Mouse (Mus musculus): ENCODE measurements around the gene Ephb1.

Gene Ephb1

GRCm38 (mm10) chr9:102241546-102241945, 112.9 kb downstream of the Ephb1 start:
- DNase-seq = no peak

- DNase-seq = no peak
Measured at GRCm38 (mm10) chr9:102240215-102240614, 114.3 kb downstream of the Ephb1 start.

- no peak for DNase-seq
Measured at GRCm38 (mm10) chr9:102235444-102235951, 119.0 kb downstream of the Ephb1 start.

GRCm38 (mm10) chr9:102231248-102231647, 123.2 kb downstream of the Ephb1 start:
- DNase-seq = no peak

GRCm38 (mm10) chr9:102216746-102217566, 137.5 kb downstream of the Ephb1 start:
- DNase-seq = no peak

GRCm38 (mm10) chr9:102212036-102212383, 142.5 kb downstream of the Ephb1 start:
- DNase-seq = no peak

GRCm38 (mm10) chr9:102211296-102212035, 143.0 kb downstream of the Ephb1 start:
- DNase-seq = no peak

- no peak for DNase-seq
Measured at GRCm38 (mm10) chr9:102205518-102205917, 149.0 kb downstream of the Ephb1 start.

- DNase-seq = no peak
Measured at GRCm38 (mm10) chr9:102201867-102202266, 152.6 kb downstream of the Ephb1 start.

- no peak for DNase-seq
Measured at GRCm38 (mm10) chr9:102196856-102197255, 157.6 kb downstream of the Ephb1 start.

GRCm38 (mm10) chr9:102194063-102194462, 160.4 kb downstream of the Ephb1 start:
- no peak for DNase-seq

- DNase-seq = no peak
Measured at GRCm38 (mm10) chr9:102192724-102193685, 161.5 kb downstream of the Ephb1 start.

- DNase-seq = no peak
Measured at GRCm38 (mm10) chr9:102190058-102190457, 164.4 kb downstream of the Ephb1 start.

- DNase-seq = no peak
Measured at GRCm38 (mm10) chr9:102189406-102189805, 165.1 kb downstream of the Ephb1 start.

- DNase-seq = no peak
Measured at GRCm38 (mm10) chr9:102183663-102184274, 170.7 kb downstream of the Ephb1 start.

GRCm38 (mm10) chr9:102181810-102182490, 172.5 kb downstream of the Ephb1 start:
- DNase-seq = no peak

GRCm38 (mm10) chr9:102181276-102181675, 173.2 kb downstream of the Ephb1 start:
- DNase-seq = no peak

GRCm38 (mm10) chr9:102180486-102180885, 174.0 kb downstream of the Ephb1 start:
- no peak for DNase-seq

- DNase-seq = no peak
Measured at GRCm38 (mm10) chr9:102180070-102180469, 174.4 kb downstream of the Ephb1 start.

GRCm38 (mm10) chr9:102169706-102170105, 184.8 kb downstream of the Ephb1 start:
- DNase-seq = no peak

- no peak for DNase-seq
Measured at GRCm38 (mm10) chr9:102155876-102156275, 198.6 kb downstream of the Ephb1 start.

- no peak for DNase-seq
Measured at GRCm38 (mm10) chr9:102139181-102139580, 215.3 kb downstream of the Ephb1 start.
